Comparison of ENCODE assay signal across 24 mouse cellular contexts in genomic region chr15:93267479-93267878, GRCm38 (mm10).
"Had no signal": no experiment of that assay in that cellular context is flagged by ENCODE, and none has a peak within 500 bp of the region (broad histone marks: within the 10 kb centered on the region; RNA-seq: fewer than 3 reads in every experiment).

No protein-coding gene starts in this region.

- H3K4me2 ChIP-seq: heart, embryonic 12.5 days; hindbrain, embryonic 13.5 days; hindbrain, embryonic 15.5 days; kidney, embryonic 15.5 days; limb, embryonic 13.5 days; limb, embryonic 15.5 days; liver, embryonic 12.5 days had no signal

- H3K36me3 ChIP-seq: hindbrain, embryonic 13.5 days; hindbrain, embryonic 15.5 days had no signal

- H3K27me3 ChIP-seq: heart, embryonic 12.5 days; hindbrain, embryonic 13.5 days; hindbrain, embryonic 15.5 days; kidney, embryonic 15.5 days; limb, embryonic 13.5 days; limb, embryonic 15.5 days; liver, embryonic 12.5 days had no signal

- H3K9me3 ChIP-seq: heart, embryonic 10.5 days; heart, embryonic 12.5 days; hindbrain, embryonic 13.5 days; hindbrain, embryonic 15.5 days; kidney, embryonic 15.5 days; limb, embryonic 13.5 days; limb, embryonic 15.5 days; liver, embryonic 12.5 days had no signal

- ATAC-seq: hindbrain, postnatal 0 days; intestine, embryonic 16.5 days; liver, embryonic 12.5 days had no signal

- H3K4me3 ChIP-seq: heart, embryonic 10.5 days; heart, embryonic 12.5 days; hindbrain, embryonic 13.5 days; hindbrain, embryonic 15.5 days; kidney, embryonic 15.5 days; limb, embryonic 13.5 days; limb, embryonic 15.5 days; liver, embryonic 12.5 days had no signal

- H3K27ac ChIP-seq: heart, embryonic 10.5 days; hindbrain, embryonic 13.5 days; hindbrain, embryonic 15.5 days; hindbrain, postnatal 0 days; kidney, embryonic 15.5 days; kidney, postnatal 0 days; limb, embryonic 13.5 days; limb, embryonic 15.5 days; liver, embryonic 12.5 days had no signal

- DNase-seq: gastrocnemius, postnatal 10 days; gastrocnemius, postnatal 25 days; heart, adult 18-20 months; heart, postnatal 10 days; heart, postnatal 36 days; kidney, adult 11 months; kidney, adult 2 months; kidney, adult 9 months; kidney, postnatal 14 days; kidney, postnatal 36 days; layer of hippocampus, adult 9-11 months; layer of hippocampus, postnatal 36 days; left cerebral cortex, postnatal 4 days had no signal

- H3K9ac ChIP-seq: heart, embryonic 12.5 days; hindbrain, embryonic 13.5 days; hindbrain, embryonic 15.5 days; kidney, embryonic 15.5 days; limb, embryonic 13.5 days; limb, embryonic 15.5 days; liver, embryonic 12.5 days had no signal
